In genomic region chr8:106417692-106418091, GRCm38 (mm10) we compare ENCODE assay signal across 13 mouse cellular contexts. TPM values are rescaled to one million over a fixed set of nuclear protein-coding genes. Genes with fewer than 3 reads are reported as not detected.
DNase-seq lines count a peak whose midpoint lies in the region.
"Had no signal": no experiment of that assay in that cellular context is flagged by ENCODE, and none has a peak within 500 bp of the region (broad histone marks: within the 10 kb centered on the region; RNA-seq: fewer than 3 reads in every experiment).

No protein-coding gene starts in this region.

- DNase-seq in heart, adult 11 months, result peak; percentile 90
- no peak for DNase-seq in heart, postnatal 36 days
- DNase-seq: adrenal gland, adult 2 months; adrenal gland, adult 8-10 months; adrenal gland, postnatal 10 days; adrenal gland, postnatal 14 days; adrenal gland, postnatal 25 days; adrenal gland, postnatal 36 days; B cell, adult 2 months; cerebellum, adult 11 months; cerebellum, adult 11-12 months; cerebellum, adult 18-20 months; cerebellum, adult 2 months had no signal

- intact Hi-C loops in heart, postnatal 36 days (cut with DNase I), result loop anchor here (10.0 kb wide), 1 partner anchor 587 kb away; no protein-coding TSS in a partner anchor

RNA-seq across cellular contexts. Expression of gene Zfp90, which starts 2.6 kb away (rescaled TPM):
- 1 to 10 TPM; 2.8 to 3.7 TPM for total RNA-seq in heart, postnatal 36 days (2021)
